Mouse (Mus musculus): Measurements from ENCODE around the gene Pcdh9. TPM values are rescaled to one million over a fixed set of nuclear protein-coding genes. Genes with fewer than 3 reads are reported as not detected.

Gene Pcdh9
- 8.1 and 9.4 TPM in 2 replicates for polyA plus RNA-seq (2014; fragmentation: Nextera tagmentation; extraction: Ambion mirVana)

DNA sequence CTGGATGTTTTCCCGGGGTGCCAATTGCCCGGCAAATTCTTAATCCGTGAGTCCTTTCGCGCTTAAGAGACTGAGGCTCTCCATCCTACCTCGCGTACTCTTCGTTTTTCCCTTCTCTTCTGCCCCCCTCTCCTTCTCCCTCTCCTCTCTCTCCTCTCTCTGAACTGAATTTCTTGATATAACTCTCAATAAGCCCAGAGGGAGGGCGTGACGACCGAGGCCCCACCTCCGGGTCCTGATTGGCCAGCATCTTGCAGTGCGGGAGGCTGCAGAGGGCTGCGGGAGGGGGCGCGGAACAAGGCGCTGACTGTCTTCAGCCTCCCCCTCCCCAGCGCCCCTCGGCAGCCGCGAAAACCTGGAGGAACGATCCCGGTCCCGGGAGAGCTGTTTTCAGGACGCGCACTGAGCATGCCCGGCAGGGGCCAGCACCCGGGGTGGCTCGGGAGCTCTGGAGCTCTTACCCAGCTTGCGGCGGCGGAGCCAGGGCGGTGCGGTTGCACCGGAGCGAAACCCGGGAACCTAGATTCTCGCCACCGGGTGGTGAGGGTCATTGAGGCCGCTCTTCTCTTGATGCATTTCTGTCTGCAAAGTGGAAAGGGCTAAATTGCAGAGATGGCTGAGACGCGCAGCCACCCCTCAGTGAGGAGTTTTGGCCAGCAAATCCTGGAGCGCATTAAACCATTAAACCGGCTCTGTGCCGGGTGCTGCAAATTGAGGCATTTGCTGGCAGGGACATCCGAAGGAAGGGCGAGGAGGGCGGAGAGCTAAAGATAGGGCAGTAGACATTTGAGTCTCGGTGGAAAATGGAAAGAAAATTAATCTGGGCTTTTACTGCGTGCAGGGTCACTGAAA lies at the start of gene Pcdh9:
TSS of gene Pcdh9 (minus strand) at position 161 of the 852 bp plus-strand sequence.
- no peaks in the 10 kb centered on the region for H3K36me3 ChIP-seq (ENCODE audit: insufficient read depth)
- H3K9ac ChIP-seq = peak within 1 kb of the TSS; percentile 55
- under 1% methylated on average over 50 of the region's 50 CpGs for WGBS
- H3K4me2 ChIP-seq = peak within 1 kb of the TSS; percentile 87
- H3K27ac ChIP-seq (ENCODE audit: low read depth) = peak within 1 kb of the TSS; percentile 56; the same call in 1 of the 2 replicates
- DNase-seq (peak; percentile 95), ATAC-seq (ENCODE audit: insufficient read depth) (peak; percentile 99)
- no peaks in the 10 kb centered on the region for H3K9me3 ChIP-seq (ENCODE audit: low read depth, low read length)
- peak within 1 kb of the TSS; percentile 54 for H3K4me3 ChIP-seq (ENCODE audit: low read depth, low read length)
- peak; percentile 52 for TF ChIP-seq CTCF (IDR thresholded peaks at IDR 0.05; ENCODE audit: low read depth)
- no peaks in the 10 kb centered on the region for H3K27me3 ChIP-seq (ENCODE audit: insufficient read depth, low read length)
- H3K4me1 ChIP-seq (ENCODE audit: insufficient read depth) = no peaks in the 10 kb centered on the region

DNA sequence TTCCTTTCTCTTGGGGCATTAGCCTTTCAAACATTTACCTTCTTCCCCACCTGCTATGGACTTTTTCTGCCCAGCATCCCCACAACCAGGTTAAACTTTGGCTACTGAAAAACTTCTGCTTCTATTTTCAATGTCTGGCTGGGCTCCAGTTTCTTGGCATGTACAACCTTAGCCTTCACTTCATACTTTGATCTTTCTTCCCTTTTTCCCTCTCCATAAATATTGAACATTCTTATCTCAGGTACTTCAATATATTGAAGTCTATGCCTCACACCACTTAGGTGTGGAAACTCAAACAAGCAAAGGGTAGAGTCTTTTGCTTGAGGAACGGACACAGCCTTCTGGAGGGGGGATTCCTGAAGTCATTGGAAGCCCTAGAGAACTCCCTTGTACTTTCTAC lies 16.4 kb upstream of the Pcdh9 start:
- no peak overlapping the region for H3K9ac ChIP-seq
- TF ChIP-seq CTCF (IDR thresholded peaks at IDR 0.05; ENCODE audit: low read depth) = no peak
- no peaks in the 10 kb centered on the region for H3K4me1 ChIP-seq (ENCODE audit: insufficient read depth)
- no peaks in the 10 kb centered on the region for H3K27me3 ChIP-seq (ENCODE audit: insufficient read depth, low read length)
- H3K4me3 ChIP-seq (ENCODE audit: low read depth, low read length) = no peak overlapping the region
- no peaks in the 10 kb centered on the region for H3K9me3 ChIP-seq (ENCODE audit: low read depth, low read length)
- 38% methylated on average over 1 of the region's 1 CpGs for WGBS
- no peak overlapping the region for H3K27ac ChIP-seq (ENCODE audit: low read depth)
- H3K4me2 ChIP-seq = no peak overlapping the region
- peak; percentile 63 for DNase-seq
- no peaks in the 10 kb centered on the region for H3K36me3 ChIP-seq (ENCODE audit: insufficient read depth)
- peak; percentile 70 for ATAC-seq (ENCODE audit: insufficient read depth)

DNA sequence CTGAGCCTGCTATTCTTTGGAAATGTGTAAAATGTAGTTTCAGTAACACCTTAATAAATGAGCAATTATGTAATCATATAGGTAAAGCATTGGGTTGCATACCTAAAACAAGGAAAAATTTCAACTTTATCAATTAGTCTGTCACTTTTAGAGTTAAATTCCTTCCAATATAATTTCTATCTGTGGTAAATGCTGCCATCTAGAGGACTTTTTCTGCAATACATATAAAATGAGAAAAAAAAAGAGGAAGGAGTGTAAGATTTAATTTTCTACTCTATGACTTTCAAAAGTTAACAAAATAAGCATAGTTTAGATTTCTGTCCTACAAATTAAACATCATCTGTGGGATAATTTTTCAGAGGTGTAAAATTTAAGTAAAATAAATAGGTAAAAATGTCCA lies 8.1 kb upstream of the Pcdh9 start:
- Histone ChIP-seq H3K4me2 (no peak overlapping the region), H3K27ac (ENCODE audit: low read depth) (no peak overlapping the region), H3K9ac (no peak overlapping the region), H3K4me1 (ENCODE audit: insufficient read depth) (no peaks in the 10 kb centered on the region), H3K4me3 (ENCODE audit: low read depth, low read length) (no peak overlapping the region), H3K27me3 (ENCODE audit: insufficient read depth, low read length) (no peaks in the 10 kb centered on the region), H3K36me3 (ENCODE audit: insufficient read depth) (no peaks in the 10 kb centered on the region), H3K9me3 (ENCODE audit: low read depth, low read length) (no peaks in the 10 kb centered on the region)
- TF ChIP-seq CTCF (IDR thresholded peaks at IDR 0.05; ENCODE audit: low read depth) = peak; percentile 50
- ATAC-seq (ENCODE audit: insufficient read depth) (no peak), DNase-seq (peak; percentile 70)

DNA sequence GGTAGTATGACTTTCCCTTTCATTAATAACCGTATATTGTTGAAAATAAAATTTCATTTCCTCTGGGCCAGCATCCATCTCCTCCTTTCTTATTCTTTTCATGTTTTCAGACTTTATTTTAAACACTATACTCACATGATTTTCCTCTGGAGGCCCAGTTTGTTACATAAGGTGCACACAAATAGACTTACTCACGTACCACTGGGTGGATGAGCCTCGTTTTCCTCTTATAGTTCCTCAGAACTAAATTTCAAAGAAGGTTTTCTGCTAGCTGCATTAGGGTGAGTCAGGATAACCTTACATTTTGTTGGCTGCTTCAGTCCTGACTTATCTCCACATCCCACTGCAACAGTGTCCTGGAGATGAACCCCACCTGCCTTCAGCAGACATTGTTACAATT lies 4.7 kb upstream of the Pcdh9 start:
- no peaks in the 10 kb centered on the region for H3K4me1 ChIP-seq (ENCODE audit: insufficient read depth)
- no peak for ATAC-seq (ENCODE audit: insufficient read depth)
- no peak for TF ChIP-seq CTCF (IDR thresholded peaks at IDR 0.05; ENCODE audit: low read depth)
- no peaks in the 10 kb centered on the region for H3K27me3 ChIP-seq (ENCODE audit: insufficient read depth, low read length)
- 80% methylated on average over 3 of the region's 3 CpGs for WGBS
- H3K4me2 ChIP-seq = no peak overlapping the region
- DNase-seq = no peak
- no peaks in the 10 kb centered on the region for H3K36me3 ChIP-seq (ENCODE audit: insufficient read depth)
- no peak overlapping the region for H3K9ac ChIP-seq
- H3K9me3 ChIP-seq (ENCODE audit: low read depth, low read length) = no peaks in the 10 kb centered on the region
- no peak overlapping the region for H3K4me3 ChIP-seq (ENCODE audit: low read depth, low read length)
- no peak overlapping the region for H3K27ac ChIP-seq (ENCODE audit: low read depth)

GRCm38 (mm10) chr14:93891371-93891746 lies 880 bp upstream of the Pcdh9 start:
- Histone ChIP-seq H3K27me3 (ENCODE audit: insufficient read depth, low read length) (no peaks in the 10 kb centered on the region), H3K36me3 (ENCODE audit: insufficient read depth) (no peaks in the 10 kb centered on the region), H3K4me1 (ENCODE audit: insufficient read depth) (no peaks in the 10 kb centered on the region), H3K4me2 (peak overlapping the region; percentile 87), H3K9ac (peak overlapping the region; percentile 55), H3K4me3 (ENCODE audit: low read depth, low read length) (peak overlapping the region; percentile 54), H3K9me3 (ENCODE audit: low read depth, low read length) (no peaks in the 10 kb centered on the region), H3K27ac (ENCODE audit: low read depth) (peak overlapping the region; percentile 56; the same call in 1 of the 2 replicates)
- 1% methylated on average over 13 of the region's 13 CpGs for WGBS
- DNase-seq (peak; percentile 48), ATAC-seq (ENCODE audit: insufficient read depth) (peak; percentile 1; the same call in 1 of the 2 replicates)
- no peak for TF ChIP-seq CTCF (IDR thresholded peaks at IDR 0.05; ENCODE audit: low read depth)

DNA sequence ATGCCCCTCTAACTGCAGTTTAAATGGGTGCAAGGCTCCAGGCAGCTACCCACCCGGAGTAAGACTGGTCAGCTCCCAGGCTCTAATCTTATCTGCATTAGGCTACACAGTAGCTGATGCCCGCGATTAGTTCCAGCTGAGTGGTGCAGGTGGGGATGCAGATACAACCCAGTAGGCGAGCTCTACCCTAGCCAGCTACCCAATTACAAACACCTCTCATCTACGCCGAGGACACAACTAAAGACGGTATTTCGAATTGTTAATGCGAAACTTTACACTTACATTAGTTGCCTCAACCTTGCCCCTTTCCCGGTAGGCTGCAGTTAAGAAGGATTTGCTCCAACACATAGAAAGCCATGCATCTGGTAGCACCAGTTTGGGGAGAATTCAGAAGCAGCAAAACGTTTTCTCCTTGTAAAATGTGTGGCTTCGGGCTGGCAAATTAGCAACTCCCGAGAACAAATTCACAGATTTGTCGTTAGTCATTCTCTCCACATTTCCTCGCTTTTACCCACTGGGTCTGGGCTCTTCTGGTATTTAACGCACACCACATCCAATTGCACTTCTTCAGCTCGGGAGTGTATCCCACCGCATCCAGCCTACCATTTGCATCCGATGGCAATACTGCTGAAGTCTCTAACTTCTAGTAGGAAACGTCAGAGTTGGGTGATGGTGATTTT lies 500 bp downstream of the Pcdh9 start:
- ATAC-seq (ENCODE audit: insufficient read depth) (peak; percentile 26; the same call in 1 of the 2 replicates), DNase-seq (peak; percentile 19)
- Histone ChIP-seq H3K4me1 (ENCODE audit: insufficient read depth) (no peaks in the 10 kb centered on the region; the same call in 1 of the 2 replicates), H3K4me2 (peak overlapping the region; percentile 87), H3K9me3 (ENCODE audit: low read depth, low read length) (no peaks in the 10 kb centered on the region), H3K9ac (peak overlapping the region; percentile 21), H3K4me3 (ENCODE audit: low read depth, low read length) (peak overlapping the region; percentile 54), H3K27me3 (ENCODE audit: insufficient read depth, low read length) (no peaks in the 10 kb centered on the region), H3K36me3 (ENCODE audit: insufficient read depth) (no peaks in the 10 kb centered on the region), H3K27ac (ENCODE audit: low read depth) (0 out of 2 replicates have a peak overlapping the region, but pooled peaks have one; percentile 24)
- under 1% methylated on average over 20 of the region's 20 CpGs for WGBS
- TF ChIP-seq CTCF (IDR thresholded peaks at IDR 0.05; ENCODE audit: low read depth) = no peak

GRCm38 (mm10) chr14:93889231-93889630 lies 1.2 kb downstream of the Pcdh9 start:
- 17% methylated on average over 6 of the region's 6 CpGs for WGBS
- Histone ChIP-seq H3K4me3 (ENCODE audit: low read depth, low read length) (peak overlapping the region; percentile 54), H3K27me3 (ENCODE audit: insufficient read depth, low read length) (no peaks in the 10 kb centered on the region), H3K4me1 (ENCODE audit: insufficient read depth) (no peaks in the 10 kb centered on the region; the same call in 1 of the 2 replicates), H3K9ac (no peak overlapping the region), H3K9me3 (ENCODE audit: low read depth, low read length) (no peaks in the 10 kb centered on the region), H3K27ac (ENCODE audit: low read depth) (no peak overlapping the region), H3K36me3 (ENCODE audit: insufficient read depth) (no peaks in the 10 kb centered on the region), H3K4me2 (peak overlapping the region; percentile 87)
- peak; percentile 10 for DNase-seq
- TF ChIP-seq CTCF (IDR thresholded peaks at IDR 0.05; ENCODE audit: low read depth) = no peak
- ATAC-seq (ENCODE audit: insufficient read depth) = no peak
